Mouse (Mus musculus) liver, adult 2 months (tissue): ENCODE measurements around the gene Gab1. TPM values are rescaled to one million over a fixed set of nuclear protein-coding genes. Genes with fewer than 3 reads are reported as not detected.

Experiments
- DNase-seq: peaks from one replicate; pipeline ENCODE4 v3.0.0-alpha.2; 2011; ENCODE audit warnings: low read depth, low spot score; ENCODE audit errors: extremely low read depth
- H3K27ac ChIP-seq: fragments of 200-500 bp; replicated peaks from 2 replicates; pipeline ENCODE4 v1.5.1; 2012; ENCODE audit warnings: low read depth, mild to moderate bottlenecking, control low read depth, inconsistent platforms, low read length; ENCODE audit not compliant: insufficient read depth
- H3K27me3 ChIP-seq: fragments of 200-500 bp; 2 replicates; pipeline ENCODE4 v1.6.1; 2012; ENCODE audit warnings: mild to moderate bottlenecking, moderate library complexity, low read length, inconsistent platforms; ENCODE audit not compliant: control insufficient read depth, insufficient read depth
- H3K36me3 ChIP-seq: fragments of 200-500 bp; 2 replicates; pipeline ENCODE4 v1.6.1; 2012; ENCODE audit warnings: low read length, inconsistent platforms; ENCODE audit not compliant: control insufficient read depth, insufficient read depth
- H3K4me1 ChIP-seq: fragments of 200-500 bp; 2 replicates; pipeline ENCODE4 v1.6.1; 2011; ENCODE audit warnings: low read length; ENCODE audit not compliant: control insufficient read depth, insufficient read depth
- H3K4me3 ChIP-seq: fragments of 200-500 bp; 2 replicates; pipeline ENCODE4 v1.5.1; 2011; ENCODE audit warnings: low read depth, mild to moderate bottlenecking, control low read depth, low read length, moderate library complexity; ENCODE audit not compliant: insufficient read depth
- H3K79me2 ChIP-seq: fragments of 200-500 bp; 2 replicates; pipeline ENCODE4 v1.6.1; 2012; ENCODE audit warnings: inconsistent platforms, mild to moderate bottlenecking, low read length, moderate library complexity; ENCODE audit not compliant: control insufficient read depth, insufficient read depth
- H3K9ac ChIP-seq: fragments of 200-500 bp; 2 replicates; pipeline ENCODE4 v1.6.1; 2012; ENCODE audit warnings: low read depth, mild to moderate bottlenecking, control low read depth, inconsistent platforms, low read length
- CTCF ChIP-seq: fragments of 200-500 bp; IDR thresholded peaks from 2 replicates; pipeline ENCODE4 v1.5.1; 2011; ENCODE audit warnings: low read depth, low read length, control low read depth
- POLR2A ChIP-seq: fragments of 200-500 bp; IDR thresholded peaks from 2 replicates; pipeline ENCODE4 v1.6.1; 2011; ENCODE audit warnings: low read length, control low read depth; ENCODE audit not compliant: insufficient read depth; ENCODE audit errors: extremely low read depth
- WGBS: fragments of 180-500 bp; shearing (Covaris S2); methylation state at CpG from one replicate; pipeline ENCODE4 v1.1.7; 2018; 5-methylcytosine and 5-hydroxymethylcytosine counted together
- polyA plus RNA-seq: library from polyadenylated mRNA; depleted of rRNA; stranded (reverse); fragments of >200 nt; gene quantifications from 2 replicates; pipeline ENCODE4 v1.2.3, GENCODE M21; 2012
- total RNA-seq: library from RNA; depleted of rRNA; stranded (reverse); fragments of >200 nt; gene quantifications from 2 replicates; pipeline ENCODE4 v1.2.3, GENCODE M21; 2014

The Gab1 gene
- total and polyA plus RNA-seq, 2 experiments: 5.1 to 5.8 TPM

DNA sequence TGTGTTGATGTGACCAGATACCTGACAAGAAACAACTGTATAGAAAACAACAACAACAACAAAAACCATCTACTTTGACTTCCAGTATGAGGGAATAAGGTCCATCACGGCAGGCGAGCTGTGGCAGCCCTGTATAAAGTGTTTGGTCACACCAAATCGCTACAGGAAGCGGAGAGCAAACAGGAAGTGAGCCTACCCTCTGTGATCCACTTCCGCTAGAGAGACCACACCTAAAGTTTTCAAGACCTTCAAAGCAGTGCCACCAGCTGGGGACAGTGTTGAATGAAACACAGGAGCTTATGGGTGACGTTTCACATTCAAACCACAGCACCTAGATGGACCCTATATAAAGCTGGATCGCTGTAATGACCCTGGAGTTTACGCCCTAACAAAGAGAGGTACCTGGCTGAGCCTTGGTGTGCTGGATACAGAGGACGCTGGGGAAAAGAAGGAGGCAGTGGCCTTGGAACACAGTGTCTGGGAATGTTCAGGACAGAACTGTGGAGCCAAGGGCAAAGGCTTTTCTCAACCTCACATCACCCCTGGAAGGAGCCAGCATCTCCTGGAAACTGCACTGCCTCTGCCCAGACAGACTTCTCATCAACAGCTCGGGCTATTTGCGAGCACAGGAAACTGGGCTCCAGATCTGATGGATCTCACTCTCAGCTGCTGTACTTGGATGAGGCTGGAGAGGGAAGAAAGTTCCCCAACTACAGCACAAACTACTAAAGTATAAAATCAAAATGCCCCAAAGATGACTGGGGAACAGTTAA, 36.3 kb upstream of the Gab1 start:
- 70% methylated on average over 11 of the region's 11 CpGs for whole genome bisulfite sequencing
- TF ChIP-seq CTCF: no peak
- no peak for TF ChIP-seq POLR2A
- peak; percentile 5 for DNase-seq

DNA sequence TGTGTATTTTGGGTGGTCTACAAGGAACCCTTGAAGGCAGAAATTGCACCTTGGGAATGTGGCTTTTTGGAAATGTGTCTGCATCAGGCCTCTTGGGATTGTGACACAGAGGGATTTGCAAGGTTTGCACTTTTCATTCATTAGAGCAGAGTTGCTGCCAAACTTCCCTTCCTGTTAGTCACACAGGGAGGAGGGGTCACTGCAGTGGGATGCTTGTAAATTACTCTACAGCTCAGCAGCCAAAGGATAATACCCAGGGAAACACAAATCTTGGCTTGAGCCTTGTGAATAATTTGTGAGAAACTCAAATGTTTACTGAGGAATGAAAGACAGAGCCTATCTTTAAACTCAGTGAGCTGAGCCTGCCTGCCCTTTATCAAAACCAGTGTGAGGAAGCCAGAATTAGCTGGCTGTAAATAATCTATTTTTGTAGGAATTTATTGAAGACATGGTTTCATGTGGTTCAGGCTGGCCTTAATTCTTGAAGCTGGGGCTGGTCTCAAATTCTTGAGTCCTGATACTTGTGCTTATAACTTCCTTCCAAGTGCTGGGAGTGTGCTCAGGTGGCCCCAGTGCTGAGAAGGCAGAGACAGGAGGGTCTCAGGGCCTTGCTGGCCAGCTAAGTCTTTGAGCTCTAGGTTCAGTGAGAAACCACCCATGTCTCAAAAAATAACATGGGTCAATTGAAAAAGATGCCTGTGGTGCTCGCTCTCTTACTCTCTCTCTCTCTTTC, 32.9 kb upstream of the Gab1 start:
- Histone ChIP-seq H3K36me3 (no peaks in the 10 kb centered on the region), H3K79me2 (no peaks in the 10 kb centered on the region), H3K27me3 (no peaks in the 10 kb centered on the region), H3K9ac (no peak overlapping the region), H3K4me1 (no peaks in the 10 kb centered on the region), H3K27ac (0 out of 2 replicates have a peak overlapping the region, but pooled peaks have one; percentile 2), H3K4me3 (no peak overlapping the region)
- TF ChIP-seq CTCF (no peak), POLR2A (no peak)
- DNase-seq: peak; percentile 58
- 100% methylated on average over 1 of the region's 1 CpGs for WGBS

More for the DNA sequence above, 36.3 kb upstream of the Gab1 start:
- Histone ChIP-seq H3K4me1 (peaks cover 2% of the 10 kb centered on the region; the same call in 1 of the 2 replicates), H3K27me3 (no peaks in the 10 kb centered on the region), H3K9ac (no peak overlapping the region), H3K4me3 (no peak overlapping the region), H3K27ac (no peak overlapping the region), H3K79me2 (no peaks in the 10 kb centered on the region), H3K36me3 (no peaks in the 10 kb centered on the region)

DNA sequence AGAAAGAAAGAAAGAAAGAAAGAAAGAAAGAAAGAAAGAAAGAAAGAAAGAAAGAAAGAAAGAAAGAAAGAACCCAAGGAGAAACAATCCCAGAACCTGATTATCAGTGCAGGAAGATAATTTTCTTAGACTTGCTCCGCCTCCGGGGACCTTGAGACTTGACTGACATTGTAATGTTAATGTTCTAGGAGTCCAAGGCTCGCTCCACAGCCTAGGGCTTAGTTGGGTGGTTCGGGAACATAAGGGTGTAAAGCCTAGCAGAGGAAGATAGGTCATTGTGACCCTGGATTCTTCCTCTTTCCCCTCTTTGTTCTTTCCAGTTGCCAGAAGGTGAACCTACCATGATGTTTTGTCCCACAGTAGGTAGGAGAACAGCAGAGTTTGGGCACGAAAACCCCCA, 31.1 kb upstream of the Gab1 start:
- Histone ChIP-seq H3K36me3 (no peaks in the 10 kb centered on the region), H3K9ac (no peak overlapping the region), H3K4me1 (no peaks in the 10 kb centered on the region), H3K4me3 (no peak overlapping the region), H3K27me3 (no peaks in the 10 kb centered on the region), H3K27ac (no peak overlapping the region), H3K79me2 (no peaks in the 10 kb centered on the region)
- DNase-seq: no peak
- TF ChIP-seq CTCF (no peak), POLR2A (no peak)
- WGBS: 90% methylated on average over 5 of the region's 5 CpGs

DNA sequence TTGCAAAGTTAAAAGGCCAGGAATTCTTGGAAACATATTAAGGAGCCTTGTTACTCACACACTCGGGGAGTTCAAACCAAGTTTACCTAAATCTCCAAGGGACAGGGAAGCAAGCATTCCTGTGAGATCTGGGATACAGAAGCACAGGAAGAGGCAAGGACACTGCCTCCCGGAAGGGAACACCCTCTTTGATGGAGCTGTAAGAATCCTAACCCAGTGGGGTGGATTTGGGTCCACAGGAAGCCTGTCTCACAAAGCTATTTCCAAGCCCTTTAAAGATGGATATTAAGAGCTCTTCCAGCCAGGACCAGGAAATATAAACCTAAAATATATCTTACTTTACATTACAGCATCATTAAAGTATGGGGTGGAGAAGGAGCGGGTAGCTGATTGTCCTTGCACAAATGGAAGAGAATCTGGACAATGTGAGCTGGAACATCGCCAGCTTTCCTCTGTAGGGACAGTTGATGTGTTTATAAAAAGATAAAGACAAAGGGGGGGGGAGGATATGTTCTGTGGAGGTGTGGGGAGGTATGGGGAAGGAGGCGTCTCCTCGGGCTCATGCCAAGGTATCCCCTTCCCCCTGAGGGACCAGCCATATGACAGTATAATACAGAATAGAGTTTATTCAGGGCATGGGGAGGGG, 28.1 kb upstream of the Gab1 start:
- 67% methylated on average over 6 of the region's 6 CpGs for WGBS

DNA sequence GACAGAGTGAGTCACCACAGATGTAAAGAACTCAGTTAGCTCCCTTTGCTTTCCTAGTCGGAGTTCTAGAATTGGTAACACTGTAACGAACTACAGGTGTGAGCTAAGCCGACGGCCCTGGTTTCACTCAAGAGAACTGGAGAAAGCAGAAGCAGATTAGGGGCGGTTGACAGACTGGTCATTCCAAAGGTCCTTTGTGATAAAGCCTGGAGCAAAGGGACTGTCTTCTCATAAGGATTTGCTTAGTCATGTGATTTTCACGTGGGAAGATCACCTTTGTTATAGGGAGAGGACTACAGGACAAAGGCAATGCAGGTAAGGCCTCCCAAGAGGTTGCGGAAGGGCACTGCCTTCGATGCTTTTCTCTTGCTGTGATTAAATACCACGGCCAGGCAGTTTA, 22.0 kb upstream of the Gab1 start:
- TF ChIP-seq CTCF (no peak), POLR2A (no peak)
- H3K4me3 ChIP-seq: no peak overlapping the region
- H3K27me3 ChIP-seq: no peaks in the 10 kb centered on the region
- H3K36me3 ChIP-seq: no peaks in the 10 kb centered on the region
- H3K27ac ChIP-seq: no peak overlapping the region
- 83% methylated on average over 9 of the region's 9 CpGs for WGBS
- no peak overlapping the region for H3K9ac ChIP-seq
- DNase-seq: no peak
- no peaks in the 10 kb centered on the region for H3K79me2 ChIP-seq
- H3K4me1 ChIP-seq: no peaks in the 10 kb centered on the region

More for the DNA sequence above, 28.1 kb upstream of the Gab1 start:
- no peaks in the 10 kb centered on the region for H3K36me3 ChIP-seq
- no peak overlapping the region for H3K27ac ChIP-seq
- H3K27me3 ChIP-seq: no peaks in the 10 kb centered on the region
- no peak for TF ChIP-seq CTCF
- TF ChIP-seq POLR2A: no peak
- H3K9ac ChIP-seq: no peak overlapping the region
- no peak overlapping the region for H3K4me3 ChIP-seq
- H3K79me2 ChIP-seq: no peaks in the 10 kb centered on the region
- no peaks in the 10 kb centered on the region for H3K4me1 ChIP-seq
- DNase-seq: no peak
